In the genomic region with DNA sequence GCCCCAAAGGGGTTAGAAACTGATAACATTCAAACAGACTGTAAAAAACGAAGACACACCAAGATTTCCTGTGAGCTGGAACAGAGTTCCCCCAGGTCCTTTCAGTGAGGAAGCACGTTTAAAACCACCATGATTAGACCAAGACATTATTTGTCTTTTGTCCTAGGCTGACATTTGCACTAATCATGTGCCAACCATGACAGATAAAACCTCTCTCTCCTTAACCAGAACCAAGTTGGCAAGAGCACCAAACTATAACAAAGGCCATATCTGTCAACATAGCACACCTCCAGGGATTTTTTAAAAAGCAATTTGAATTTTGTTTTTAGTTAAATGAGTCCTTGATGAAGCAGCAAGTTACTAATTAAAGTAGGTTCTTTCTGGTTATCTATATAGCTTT, we compare ENCODE assay signal across 32 mouse cellular contexts. TPM values are rescaled to one million over a fixed set of nuclear protein-coding genes. Genes with fewer than 3 reads are reported as not detected.
"Had no signal": no experiment of that assay in that cellular context is flagged by ENCODE, and none has a peak within 500 bp of the region (broad histone marks: within the 10 kb centered on the region; RNA-seq: fewer than 3 reads in every experiment).

No protein-coding gene starts in this region.

- H3K4me2 ChIP-seq: heart, embryonic 12.5 days; hindbrain, embryonic 12.5 days; hindbrain, embryonic 14.5 days; intestine, embryonic 15.5 days; limb, embryonic 12.5 days had no signal

- H3K36me3 ChIP-seq: heart, embryonic 10.5 days; heart, embryonic 12.5 days; hindbrain, embryonic 10.5 days; hindbrain, embryonic 12.5 days; intestine, embryonic 15.5 days; limb, embryonic 10.5 days; limb, embryonic 12.5 days had no signal

- H3K9ac ChIP-seq: heart, embryonic 12.5 days; hindbrain, embryonic 12.5 days; hindbrain, embryonic 14.5 days; intestine, embryonic 15.5 days; limb, embryonic 12.5 days had no signal

- ATAC-seq: hindbrain, embryonic 16.5 days; inflammation-experienced regulatory T-cells, adult 6 months; intestine, embryonic 15.5 days; intestine, postnatal 0 days had no signal

- H3K4me3 ChIP-seq: heart, embryonic 10.5 days; heart, embryonic 12.5 days; hindbrain, embryonic 10.5 days; hindbrain, embryonic 12.5 days; intestine, embryonic 15.5 days; layer of hippocampus, adult 2 months; left cerebral cortex, adult 2 months; limb, embryonic 10.5 days; limb, embryonic 12.5 days had no signal

- H3K27me3 ChIP-seq: heart, embryonic 12.5 days; hindbrain, embryonic 12.5 days; intestine, embryonic 15.5 days; limb, embryonic 12.5 days had no signal

- H3K9me3 ChIP-seq: intestine, embryonic 15.5 days had no signal

- H3K4me1 ChIP-seq: heart, embryonic 12.5 days; hindbrain, embryonic 10.5 days; hindbrain, embryonic 12.5 days; intestine, embryonic 15.5 days; limb, embryonic 10.5 days; limb, embryonic 12.5 days had no signal

- H3K27ac ChIP-seq: heart, embryonic 10.5 days; hindbrain, embryonic 10.5 days; hindbrain, embryonic 12.5 days; hindbrain, embryonic 14.5 days; intestine, embryonic 15.5 days; layer of hippocampus, adult 2 months; left cerebral cortex, adult 2 months; limb, embryonic 10.5 days; limb, embryonic 12.5 days had no signal

- DNase-seq: gastrocnemius, postnatal 25 days; heart, adult 18-20 months; heart, postnatal 10 days; heart, postnatal 4 days; kidney, adult 18-20 months; kidney, adult 8-10 months; kidney, postnatal 10 days; kidney, postnatal 25 days; kidney, postnatal 4 days; liver had no signal

RNA-seq across cellular contexts. Expression of a gene that starts 12.8 kb away (rescaled TPM):
- total RNA-seq: gastrocnemius, adult 18-20 months; gastrocnemius, adult 8-10 months; granulocyte monocyte progenitor cell, adult 5-6 weeks; left cerebral cortex, adult 2 months; left cerebral cortex, postnatal 36 days had no signal
- polyA plus RNA-seq: heart, embryonic 12.5 days; heart, embryonic 14.5 days; heart, embryonic 16.5 days; hindbrain, embryonic 10.5 days; hindbrain, embryonic 16.5 days; inflammation-experienced regulatory T-cells, adult 6 months; intestine, postnatal 0 days; kidney, embryonic 14.5 days; kidney, embryonic 16.5 days; limb, embryonic 10.5 days; limb, embryonic 12.5 days; limb, embryonic 14.5 days had no signal
